Mouse (Mus musculus) frontal cortex, postnatal 36 days (tissue): ENCODE data around the gene Traf3.

Experiments
- DNase-seq, 2 experiments: peaks; one replicate each; pipeline ENCODE4 v3.0.0; 2022; ENCODE audit warnings: low spot score in 2 of 2

The Traf3 gene

DNA sequence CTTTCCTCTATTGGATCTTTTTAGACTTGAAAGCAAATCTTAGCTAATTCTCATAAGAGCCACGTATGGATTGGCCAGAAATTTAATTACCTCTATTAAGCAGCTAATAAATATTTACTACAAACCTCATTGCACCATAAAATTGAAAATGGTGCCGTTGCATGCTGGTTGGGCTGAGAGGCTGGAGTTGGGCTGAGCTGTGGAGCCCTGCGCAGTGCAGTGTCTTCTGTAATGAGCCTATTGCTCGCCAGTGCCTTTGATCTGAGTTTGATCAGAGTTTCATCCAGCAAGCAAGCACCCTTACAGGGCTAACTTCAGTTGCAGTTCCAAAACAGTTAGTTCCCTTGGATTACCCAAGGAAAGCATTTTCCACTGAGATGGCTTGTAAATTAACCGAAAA, 12.2 kb upstream of the Traf3 start:
- DNase-seq, result no peak

- DNase-seq, result no peak
Observed at GRCm38 (mm10) chr12:111154641-111155040, 11.5 kb upstream of the Traf3 start.

- no peak for DNase-seq
Observed at GRCm38 (mm10) chr12:111155756-111156155, 10.4 kb upstream of the Traf3 start.

DNA sequence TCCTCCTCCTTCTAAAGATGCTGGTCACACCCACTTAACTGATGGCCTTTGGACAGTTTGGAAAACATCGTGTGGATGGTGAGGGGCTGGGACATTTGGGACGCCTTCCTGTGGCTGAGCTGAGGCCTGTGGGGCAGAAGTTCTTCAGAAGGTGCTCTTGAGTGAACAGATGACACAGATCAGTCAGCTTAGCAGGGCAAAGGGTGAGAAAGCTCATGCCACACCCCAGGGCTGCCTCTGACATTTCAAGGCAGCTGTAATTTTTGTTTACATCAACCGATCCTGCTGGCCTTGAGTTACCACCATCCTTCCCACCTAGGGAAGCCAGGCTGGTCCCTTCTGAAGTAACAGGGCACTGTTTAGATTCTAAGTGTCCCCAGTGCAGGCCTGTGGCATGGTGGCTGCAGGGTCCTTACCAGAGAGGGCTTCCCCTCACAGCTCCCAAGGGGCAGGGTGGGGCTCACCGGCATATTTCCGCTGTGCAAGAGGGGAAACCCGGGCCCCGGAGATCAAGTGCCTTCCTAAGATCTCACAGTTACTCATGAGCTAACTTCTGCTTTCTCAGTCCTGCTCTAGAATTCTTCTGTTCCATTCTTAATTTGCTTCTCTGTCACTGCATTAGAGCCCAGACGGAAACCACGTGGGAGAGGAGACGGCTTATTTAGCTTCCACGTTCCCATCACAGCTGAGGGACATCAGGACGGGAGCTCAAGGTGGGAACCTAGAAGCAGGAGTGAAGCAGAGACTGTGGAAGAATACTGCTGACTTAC, 6.3 kb upstream of the Traf3 start:
- no peak for DNase-seq

- DNase-seq, result no peak
Observed at GRCm38 (mm10) chr12:111160871-111161270, 5.3 kb upstream of the Traf3 start.

DNA sequence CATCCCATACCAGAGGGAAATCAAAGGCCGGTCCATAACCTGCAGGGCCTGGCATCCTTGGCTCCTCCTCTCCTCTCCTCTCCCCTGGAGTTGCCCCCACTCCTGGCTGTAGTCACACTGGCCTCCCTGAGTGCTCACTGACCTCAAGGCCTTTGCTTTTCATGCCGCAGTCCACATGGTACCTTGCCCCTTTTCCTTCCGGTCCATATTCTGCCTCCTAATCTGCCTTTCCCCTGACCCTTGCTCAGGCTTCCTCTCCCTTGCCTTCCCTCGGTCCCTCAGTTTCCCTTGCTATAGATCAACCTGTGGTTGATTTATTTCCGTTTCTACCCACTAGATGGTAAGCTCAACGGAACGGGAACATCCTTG, 4.2 kb upstream of the Traf3 start:
- no peak for DNase-seq

- DNase-seq, result peak; percentile 58 to 59
Observed at GRCm38 (mm10) chr12:111162312-111163061, 3.7 kb upstream of the Traf3 start.

DNA sequence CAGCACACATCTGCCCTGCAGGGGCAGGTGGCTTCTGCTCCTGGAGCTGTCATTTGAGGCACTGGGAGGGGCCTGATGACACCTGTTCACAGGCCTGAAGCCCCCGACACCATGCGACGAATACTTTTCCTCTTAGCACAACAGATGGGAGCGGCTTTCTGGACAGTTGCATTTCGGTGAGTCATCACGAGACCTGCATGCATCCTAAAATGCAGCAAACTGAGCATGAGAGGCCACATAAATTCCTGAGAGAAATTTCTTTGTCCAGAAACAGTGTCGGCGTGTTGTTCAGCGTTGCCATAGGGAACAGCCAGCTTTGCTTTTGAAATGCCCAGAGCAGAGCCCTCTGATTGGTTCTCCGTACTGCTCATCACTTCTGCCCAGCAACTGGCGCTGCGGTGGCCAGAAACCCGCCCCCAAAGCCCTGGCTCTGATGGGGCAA, 1.8 kb upstream of the Traf3 start:
- DNase-seq, result peak; percentile 84 to 90

- DNase-seq, result peak in 1 of 2 experiments; percentile 48
Observed at GRCm38 (mm10) chr12:111165146-111165812, 891 bp upstream of the Traf3 start.

DNA sequence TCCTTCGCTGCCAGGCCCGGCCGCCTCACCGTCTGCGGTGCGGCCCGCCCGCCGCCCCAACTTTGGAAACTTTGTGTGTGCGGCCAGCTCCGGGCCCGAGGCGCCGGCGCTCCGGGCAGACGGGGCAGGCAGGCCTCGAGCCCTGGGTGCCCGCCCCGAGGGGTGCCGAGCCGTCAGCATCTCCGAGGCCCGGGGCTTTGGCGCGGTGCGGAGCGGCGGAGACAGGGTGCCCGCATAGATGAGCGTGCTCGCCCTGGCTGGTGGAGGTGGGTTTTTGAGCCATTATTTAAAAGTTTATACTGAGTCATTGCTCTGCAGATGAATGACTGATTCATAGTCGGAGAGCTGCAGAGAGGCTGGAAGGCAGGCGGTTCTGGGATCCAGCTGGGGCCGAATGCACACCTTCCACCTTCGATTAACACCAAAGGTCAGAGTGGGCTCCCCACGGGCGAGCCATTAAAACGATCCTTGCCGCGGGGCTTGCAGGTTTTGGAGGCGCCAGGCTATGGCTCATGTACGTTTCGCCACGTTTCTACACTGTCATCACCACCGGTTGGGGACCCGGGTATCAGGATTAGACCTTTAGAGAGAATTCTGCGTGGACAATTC, 615 bp downstream of the Traf3 start:
- peak; percentile 33 to 49 for DNase-seq

DNA sequence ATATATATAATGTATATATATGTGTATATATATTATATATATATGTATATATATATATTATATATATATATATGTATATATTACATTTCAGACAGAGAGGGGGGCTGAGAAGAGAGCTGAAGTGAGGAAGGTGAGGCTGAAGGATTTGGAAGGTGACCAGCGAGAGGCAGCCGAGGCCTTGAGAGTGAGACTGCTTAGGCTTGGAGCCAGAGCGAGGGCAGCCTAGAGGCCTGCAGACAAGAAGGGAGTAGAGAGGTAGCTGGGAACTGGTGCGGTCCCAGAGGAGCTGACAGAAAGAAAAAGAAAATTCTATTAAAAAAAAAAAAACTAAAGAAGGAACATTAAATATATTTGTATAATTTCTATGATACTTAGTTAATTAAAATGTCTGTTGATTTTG, 2.7 kb downstream of the Traf3 start:
- DNase-seq, result no peak

DNA sequence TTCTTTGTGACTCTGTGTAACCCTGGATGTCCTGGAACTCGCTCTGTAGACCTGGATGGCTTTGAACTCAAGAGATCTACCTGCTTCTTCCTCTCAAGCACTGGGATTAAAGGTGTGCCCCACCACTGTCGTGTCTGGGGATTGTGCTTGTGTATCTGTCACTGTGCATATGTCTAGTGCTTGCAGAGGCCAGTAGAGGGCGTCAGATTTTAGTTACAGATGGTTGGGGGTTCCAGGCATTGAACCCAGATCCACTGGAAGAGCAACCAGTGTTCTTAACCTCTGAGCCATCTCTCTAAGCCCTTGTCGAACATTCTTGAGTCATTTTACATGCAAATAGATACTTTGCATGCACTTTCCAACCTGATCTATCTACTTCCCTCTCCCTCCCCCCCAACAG, 12.6 kb downstream of the Traf3 start:
- no peak for DNase-seq

DNA sequence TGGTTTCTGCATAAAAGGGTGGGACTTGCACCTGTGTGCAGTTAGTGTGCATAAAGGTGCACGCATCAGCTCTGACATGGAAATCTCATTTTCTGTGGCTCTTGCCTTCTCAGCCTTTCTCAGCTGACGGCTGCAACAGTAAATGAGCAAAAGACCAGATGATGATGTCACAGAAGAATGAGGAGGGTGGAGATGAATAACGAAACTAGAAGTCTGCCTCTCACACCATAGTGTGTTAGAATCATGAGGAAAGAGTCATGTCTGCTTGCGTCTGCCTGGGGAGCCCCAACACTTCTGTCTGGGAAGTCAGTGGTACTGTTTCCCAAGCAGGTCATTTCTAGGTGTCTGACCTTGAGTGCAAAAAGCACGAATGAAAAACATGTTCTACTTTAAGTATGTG, 15.7 kb downstream of the Traf3 start:
- DNase-seq, result no peak

- DNase-seq, result no peak
Observed at GRCm38 (mm10) chr12:111182378-111182777, 16.2 kb downstream of the Traf3 start.

GRCm38 (mm10) chr12:111184476-111184875, 18.3 kb downstream of the Traf3 start, which contains the start of gene 4930595D18Rik:
Gene 4930595D18Rik (minus strand): TSS chr12:111184491.
- DNase-seq, result no peak

GRCm38 (mm10) chr12:111186986-111187385, 20.8 kb downstream of the Traf3 start:
- no peak for DNase-seq

GRCm38 (mm10) chr12:111188295-111188694, 22.1 kb downstream of the Traf3 start:
- DNase-seq, result no peak

DNA sequence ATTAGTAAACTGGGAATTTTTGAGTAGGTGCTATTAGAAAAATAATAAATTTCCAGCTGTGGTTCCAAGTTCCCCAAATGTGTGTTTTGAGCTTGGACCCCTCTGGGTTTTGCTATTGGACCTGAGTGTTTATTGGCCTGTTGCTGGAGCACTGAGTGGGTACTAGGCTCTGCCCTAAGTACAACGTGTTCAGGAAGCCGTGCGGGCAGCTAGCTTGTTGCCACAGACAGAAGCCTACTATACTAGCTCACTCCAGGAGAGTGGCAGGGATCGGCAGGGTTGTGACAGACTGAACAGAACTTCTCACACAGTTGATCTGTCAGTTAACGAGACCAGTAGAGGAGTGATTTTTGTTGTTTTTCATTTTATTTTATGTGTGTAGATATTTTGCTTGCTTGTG, 24.2 kb downstream of the Traf3 start:
- DNase-seq, result no peak

- no peak for DNase-seq
Observed at GRCm38 (mm10) chr12:111190891-111191290, 24.7 kb downstream of the Traf3 start.

- DNase-seq, result no peak
Observed at GRCm38 (mm10) chr12:111192777-111193176, 26.6 kb downstream of the Traf3 start.

DNA sequence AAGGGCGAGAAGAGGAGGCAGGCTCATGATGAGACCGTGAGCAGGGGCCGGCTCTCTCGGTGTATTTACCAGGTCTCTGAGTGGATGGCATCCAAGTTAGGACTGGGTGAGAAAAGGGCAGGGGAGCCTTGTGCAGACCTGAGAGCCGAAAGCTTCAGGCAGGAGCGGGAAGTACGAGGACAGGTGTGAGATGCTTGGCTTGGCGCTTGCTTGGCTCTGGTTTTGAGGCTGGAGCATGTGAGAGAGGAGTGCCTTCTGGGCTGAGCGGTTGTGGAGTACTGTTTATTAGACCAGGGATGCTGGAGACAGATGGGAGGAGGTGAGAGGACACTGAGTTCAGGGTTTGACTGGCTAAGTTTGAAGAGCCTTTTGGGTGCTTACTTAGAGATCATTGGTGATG, 27.2 kb downstream of the Traf3 start:
- DNase-seq, result no peak

GRCm38 (mm10) chr12:111196548-111196947, 30.4 kb downstream of the Traf3 start:
- DNase-seq, result no peak
